Mouse (Mus musculus) embryonic fibroblast, embryonic 13.5 days (primary cell): Measurements from ENCODE around the gene Adcy5.

Experiments
- CTCF ChIP-seq: IDR thresholded peaks from 2 replicates; pipeline ENCODE4 v1.5.1; 2011; ENCODE audit warnings: mild to moderate bottlenecking, control low read depth, low read length, moderate library complexity, borderline replicate concordance; ENCODE audit not compliant: insufficient read depth
- POLR2A ChIP-seq: IDR thresholded peaks from 2 replicates; pipeline ENCODE4 v1.6.1; 2011; ENCODE audit warnings: low read depth, mild to moderate bottlenecking, control low read depth, low read length, moderate library complexity

DNA sequence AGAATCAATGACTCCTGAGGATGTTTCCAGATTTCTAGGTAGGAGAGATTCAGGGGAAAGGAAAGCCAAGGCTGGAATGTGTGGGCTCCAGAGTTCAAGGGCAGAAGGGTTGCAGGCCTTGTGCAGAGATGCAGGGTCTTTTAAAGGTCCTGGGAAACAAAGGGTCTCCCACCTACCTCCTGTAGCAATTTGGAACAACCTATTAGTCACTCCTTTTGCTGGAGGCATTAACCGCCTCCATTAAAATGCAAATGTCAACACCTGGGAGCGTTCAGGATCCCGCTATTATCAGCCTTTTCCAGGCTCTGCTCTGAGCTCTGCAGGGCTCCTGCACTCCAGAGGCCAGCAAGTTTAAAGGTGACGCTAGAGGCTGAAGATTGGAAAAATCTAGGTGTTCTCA, 8.5 kb upstream of the Adcy5 start:
- no peak for TF ChIP-seq CTCF
- TF ChIP-seq POLR2A: no peak
